Mouse (Mus musculus) bone marrow macrophage, adult 2 months (primary cell): Measurements from ENCODE around the gene Cnst.

Source experiments
- CTCF ChIP-seq: IDR thresholded peaks from 2 replicates; pipeline ENCODE4 v1.5.1; 2012; ENCODE audit warnings: low read depth, mild to moderate bottlenecking, low read length, moderate library complexity
- POLR2A ChIP-seq: IDR thresholded peaks from 2 replicates; pipeline ENCODE4 v1.6.1; 2012; ENCODE audit warnings: mild to moderate bottlenecking, low read depth, low read length, borderline replicate concordance

DNA sequence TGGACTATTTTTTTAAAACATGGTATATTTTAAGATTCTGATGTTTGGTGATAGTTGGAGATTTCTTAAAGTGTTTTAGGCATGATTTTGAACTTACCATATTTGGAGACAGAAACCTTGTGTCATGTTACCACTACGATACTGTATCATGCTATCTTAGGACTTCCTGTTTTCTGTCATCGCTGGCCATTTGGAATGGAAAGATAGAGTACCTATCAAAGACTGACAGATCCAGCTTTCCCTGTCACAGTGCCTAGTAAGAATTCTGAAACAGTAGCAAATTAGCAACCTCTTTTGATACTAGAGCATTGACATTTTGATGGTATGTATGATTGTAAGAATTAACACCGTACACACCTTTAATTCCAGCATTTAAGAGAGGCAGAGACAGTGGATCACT is 5.2 kb downstream of the Cnst start:
- TF ChIP-seq CTCF (no peak), POLR2A (no peak)
